Mouse (Mus musculus) heart, embryonic 12.5 days (tissue): ENCODE results near the gene Col19a1. TPM values are rescaled to one million over a fixed set of nuclear protein-coding genes. Genes with fewer than 3 reads are reported as not detected.

Experiments used
- ATAC-seq: fragments of 200-750 bp; cut with Nextera tagmentation; 2 replicates; pipeline ENCODE4 v1.8.0; 2017; ENCODE audit warnings: moderate TSS enrichment, moderate library complexity; ENCODE audit not compliant: insufficient number of reproducible peaks, low FRiP score
- H3K27ac ChIP-seq: fragments of 300-500 bp; sonication (generic); 2 replicates; pipeline ENCODE4 v1.5.1; 2016; ENCODE audit warnings: mild to moderate bottlenecking, moderate library complexity; ENCODE audit not compliant: poor library complexity, severe bottlenecking
- H3K27me3 ChIP-seq: fragments of 300-500 bp; sonication (generic); replicated peaks from 2 replicates; pipeline ENCODE4 v1.6.1; 2016; ENCODE audit warnings: mild to moderate bottlenecking, moderate library complexity
- H3K36me3 ChIP-seq: fragments of 300-500 bp; sonication (generic); 2 replicates; pipeline ENCODE4 v1.6.1; 2016; ENCODE audit warnings: mild to moderate bottlenecking, moderate library complexity
- H3K4me1 ChIP-seq: fragments of 300-500 bp; sonication (generic); replicated peaks from 2 replicates; pipeline ENCODE4 v1.6.1; 2016; ENCODE audit warnings: mild to moderate bottlenecking
- H3K4me2 ChIP-seq: fragments of 300-500 bp; sonication (generic); 2 replicates; pipeline ENCODE4 v1.6.1; 2016; ENCODE audit warnings: mild to moderate bottlenecking, moderate library complexity
- H3K4me3 ChIP-seq: fragments of 300-500 bp; sonication (generic); 2 replicates; pipeline ENCODE4 v1.5.1; 2016; ENCODE audit warnings: mild to moderate bottlenecking
- H3K9ac ChIP-seq: fragments of 300-500 bp; sonication (generic); 2 replicates; pipeline ENCODE4 v1.6.1; 2016; ENCODE audit warnings: mild to moderate bottlenecking, moderate library complexity
- H3K9me3 ChIP-seq: fragments of 300-500 bp; sonication (generic); replicated peaks from 2 replicates; pipeline ENCODE4 v1.6.1; 2016; ENCODE audit warnings: mild to moderate bottlenecking, moderate library complexity
- WGBS: fragments of 180-500 bp; shearing (Covaris S2); methylation state at CpG from one replicate; pipeline ENCODE4 v1.1.7; 2016; 5-methylcytosine and 5-hydroxymethylcytosine counted together
- polyA plus RNA-seq: library from polyadenylated mRNA; unstranded; fragments of >200 nt; fragmentation: Nextera tagmentation; extraction: Ambion mirVana; gene quantifications from 2 replicates; pipeline ENCODE4 v1.2.1, GENCODE M21; 2016

Gene Col19a1
- polyA plus RNA-seq, 1 experiment from 2014 or later: 0.08 TPM

GRCm38 (mm10) chr1:24549050-24549449 lies 38.2 kb downstream of the Col19a1 start:
- Histone ChIP-seq H3K4me1 (no peaks in the 10 kb centered on the region), H3K27me3 (no peaks in the 10 kb centered on the region), H3K9ac (no peak overlapping the region), H3K9me3 (no peaks in the 10 kb centered on the region), H3K4me2 (no peak overlapping the region), H3K4me3 (no peak overlapping the region), H3K36me3 (no peaks in the 10 kb centered on the region), H3K27ac (no peak overlapping the region)
- no peak for ATAC-seq
- WGBS: 77% methylated on average over 8 of the region's 8 CpGs

- H3K27ac ChIP-seq: no peak overlapping the region
- no peaks in the 10 kb centered on the region for H3K27me3 ChIP-seq
- H3K36me3 ChIP-seq: no peaks in the 10 kb centered on the region
- no peak overlapping the region for H3K4me2 ChIP-seq
- WGBS: 70% methylated on average over 1 of the region's 1 CpGs
- H3K9ac ChIP-seq: no peak overlapping the region
- no peak overlapping the region for H3K4me3 ChIP-seq
- H3K9me3 ChIP-seq: no peaks in the 10 kb centered on the region
- ATAC-seq: no peak
- H3K4me1 ChIP-seq: no peaks in the 10 kb centered on the region
Observed at GRCm38 (mm10) chr1:24547574-24547973, 39.7 kb downstream of the Col19a1 start.

- Histone ChIP-seq H3K9ac (no peak overlapping the region), H3K4me1 (no peaks in the 10 kb centered on the region), H3K4me2 (no peak overlapping the region), H3K27me3 (no peaks in the 10 kb centered on the region), H3K27ac (no peak overlapping the region), H3K36me3 (no peaks in the 10 kb centered on the region), H3K9me3 (no peaks in the 10 kb centered on the region), H3K4me3 (no peak overlapping the region)
- 61% methylated on average over 1 of the region's 1 CpGs for WGBS
- ATAC-seq: no peak
Observed at GRCm38 (mm10) chr1:24539852-24540251, 47.4 kb downstream of the Col19a1 start.

- H3K36me3 ChIP-seq: no peaks in the 10 kb centered on the region
- H3K27me3 ChIP-seq: no peaks in the 10 kb centered on the region
- no peak overlapping the region for H3K9ac ChIP-seq
- ATAC-seq: no peak
- H3K4me2 ChIP-seq: no peak overlapping the region
- H3K27ac ChIP-seq: no peak overlapping the region
- no peak overlapping the region for H3K4me3 ChIP-seq
- H3K9me3 ChIP-seq: no peaks in the 10 kb centered on the region
- no peaks in the 10 kb centered on the region for H3K4me1 ChIP-seq
- 77% methylated on average over 2 of the region's 2 CpGs for whole genome bisulfite sequencing
Observed at GRCm38 (mm10) chr1:24527194-24527593, 60.1 kb downstream of the Col19a1 start.

- H3K9me3 ChIP-seq: no peaks in the 10 kb centered on the region
- no peaks in the 10 kb centered on the region for H3K36me3 ChIP-seq
- no peaks in the 10 kb centered on the region for H3K27me3 ChIP-seq
- no peak overlapping the region for H3K27ac ChIP-seq
- 77% methylated on average over 4 of the region's 4 CpGs for whole genome bisulfite sequencing
- no peak overlapping the region for H3K9ac ChIP-seq
- no peak overlapping the region for H3K4me2 ChIP-seq
- no peak for ATAC-seq
- no peaks in the 10 kb centered on the region for H3K4me1 ChIP-seq
- H3K4me3 ChIP-seq: no peak overlapping the region
Observed at GRCm38 (mm10) chr1:24517462-24517861, 69.8 kb downstream of the Col19a1 start.

GRCm38 (mm10) chr1:24515341-24515740 lies 71.9 kb downstream of the Col19a1 start:
- Histone ChIP-seq H3K4me1 (no peaks in the 10 kb centered on the region), H3K9ac (no peak overlapping the region), H3K4me3 (no peak overlapping the region), H3K9me3 (no peaks in the 10 kb centered on the region), H3K36me3 (no peaks in the 10 kb centered on the region), H3K4me2 (no peak overlapping the region), H3K27me3 (no peaks in the 10 kb centered on the region), H3K27ac (no peak overlapping the region)
- ATAC-seq: no peak
- 69% methylated on average over 5 of the region's 5 CpGs for WGBS

GRCm38 (mm10) chr1:24511536-24511935 lies 75.7 kb downstream of the Col19a1 start:
- H3K27ac ChIP-seq: no peak overlapping the region
- H3K9me3 ChIP-seq: no peaks in the 10 kb centered on the region
- no peak for ATAC-seq
- H3K4me2 ChIP-seq: no peak overlapping the region
- H3K4me3 ChIP-seq: no peak overlapping the region
- no peaks in the 10 kb centered on the region for H3K4me1 ChIP-seq
- H3K27me3 ChIP-seq: no peaks in the 10 kb centered on the region
- H3K9ac ChIP-seq: no peak overlapping the region
- WGBS: 67% methylated on average over 6 of the region's 6 CpGs
- no peaks in the 10 kb centered on the region for H3K36me3 ChIP-seq

- Histone ChIP-seq H3K9me3 (no peaks in the 10 kb centered on the region), H3K4me3 (no peak overlapping the region), H3K9ac (no peak overlapping the region), H3K36me3 (no peaks in the 10 kb centered on the region), H3K27me3 (no peaks in the 10 kb centered on the region), H3K27ac (no peak overlapping the region), H3K4me2 (no peak overlapping the region), H3K4me1 (no peaks in the 10 kb centered on the region)
- ATAC-seq: no peak
- 77% methylated on average over 4 of the region's 4 CpGs for WGBS
Observed at GRCm38 (mm10) chr1:24495400-24495799, 91.9 kb downstream of the Col19a1 start.

GRCm38 (mm10) chr1:24484161-24484560 lies 103.1 kb downstream of the Col19a1 start:
- Histone ChIP-seq H3K4me3 (no peak overlapping the region), H3K4me2 (no peak overlapping the region), H3K9ac (no peak overlapping the region), H3K9me3 (no peaks in the 10 kb centered on the region), H3K4me1 (no peaks in the 10 kb centered on the region), H3K27ac (no peak overlapping the region), H3K27me3 (no peaks in the 10 kb centered on the region), H3K36me3 (no peaks in the 10 kb centered on the region)
- no peak for ATAC-seq
- WGBS: 81% methylated on average over 5 of the region's 5 CpGs

- H3K9ac ChIP-seq: no peak overlapping the region
- ATAC-seq: no peak
- no peak overlapping the region for H3K27ac ChIP-seq
- WGBS: 79% methylated on average over 7 of the region's 7 CpGs
- no peaks in the 10 kb centered on the region for H3K27me3 ChIP-seq
- no peak overlapping the region for H3K4me2 ChIP-seq
- no peaks in the 10 kb centered on the region for H3K36me3 ChIP-seq
- no peaks in the 10 kb centered on the region for H3K9me3 ChIP-seq
- H3K4me3 ChIP-seq: no peak overlapping the region
- no peaks in the 10 kb centered on the region for H3K4me1 ChIP-seq
Observed at GRCm38 (mm10) chr1:24471096-24471710, 116.1 kb downstream of the Col19a1 start.

- 83% methylated on average over 5 of the region's 5 CpGs for WGBS
Observed at GRCm38 (mm10) chr1:24470633-24471032, 116.6 kb downstream of the Col19a1 start.

GRCm38 (mm10) chr1:24461305-24461887 lies 125.9 kb downstream of the Col19a1 start:
- Histone ChIP-seq H3K4me3 (no peak overlapping the region), H3K27ac (no peak overlapping the region), H3K9ac (no peak overlapping the region), H3K9me3 (no peaks in the 10 kb centered on the region), H3K4me1 (no peaks in the 10 kb centered on the region), H3K27me3 (no peaks in the 10 kb centered on the region), H3K36me3 (no peaks in the 10 kb centered on the region), H3K4me2 (no peak overlapping the region)
- no peak for ATAC-seq
- 73% methylated on average over 3 of the region's 3 CpGs for WGBS

More at GRCm38 (mm10) chr1:24470633-24471032, 116.6 kb downstream of the Col19a1 start:
- ATAC-seq: no peak
- H3K36me3 ChIP-seq: no peaks in the 10 kb centered on the region
- H3K9me3 ChIP-seq: no peaks in the 10 kb centered on the region
- no peaks in the 10 kb centered on the region for H3K27me3 ChIP-seq
- no peak overlapping the region for H3K27ac ChIP-seq
- H3K9ac ChIP-seq: no peak overlapping the region
- H3K4me1 ChIP-seq: no peaks in the 10 kb centered on the region
- no peak overlapping the region for H3K4me3 ChIP-seq
- H3K4me2 ChIP-seq: no peak overlapping the region
